Mouse (Mus musculus) MEL (cell line): ENCODE measurements around the gene Slc25a38.

ENCODE experiments used
- CTCF ChIP-seq, 3 experiments: IDR thresholded peaks in 2 of 3; conservative IDR thresholded peaks in 1 of 3; 2 replicates each; pipeline ENCODE4 v1.5.1; 2011 to 2012; ENCODE audit warnings: low read length in 3 of 3, low read depth in 2 of 3, mild to moderate bottlenecking in 2 of 3, improper control_type of control experiment in 1 of 3, inconsistent platforms in 1 of 3, mixed read lengths in 1 of 3, moderate library complexity in 1 of 3; ENCODE audit not compliant: control insufficient read depth in 1 of 3, insufficient read depth in 1 of 3, poor library complexity in 1 of 3, severe bottlenecking in 1 of 3
- E2F4 ChIP-seq: IDR thresholded peaks from 2 replicates; pipeline ENCODE4 v1.6.1; 2011; ENCODE audit warnings: low read depth, low read length, improper control_type of control experiment, borderline replicate concordance
- EP300 ChIP-seq, 2 experiments: IDR thresholded peaks; 2 replicates each; pipeline ENCODE4 v1.6.1; 2011; ENCODE audit warnings: improper control_type of control experiment in 2 of 2, low read length in 2 of 2, low read depth in 1 of 2, mild to moderate bottlenecking in 1 of 2
- MEF2A ChIP-seq: IDR thresholded peaks from 2 replicates; pipeline ENCODE4 v1.6.1; 2014; ENCODE audit warnings: low read depth, mild to moderate bottlenecking, inconsistent platforms, low read length, improper control_type of control experiment; ENCODE audit not compliant: poor library complexity, insufficient replicate concordance, severe bottlenecking; ENCODE audit errors: extremely low read depth
- POLR2A ChIP-seq, 2 experiments: IDR thresholded peaks; 2 replicates each; pipeline ENCODE4 v1.6.1; 2011 to 2012; ENCODE audit warnings: low read length in 2 of 2, mild to moderate bottlenecking in 2 of 2, control low read depth in 1 of 2, improper control_type of control experiment in 1 of 2, low read depth in 1 of 2, moderate library complexity in 1 of 2; ENCODE audit not compliant: control insufficient read depth in 1 of 2, insufficient read depth in 1 of 2, poor library complexity in 1 of 2
- POLR2AphosphoS5 ChIP-seq: IDR thresholded peaks from 2 replicates; pipeline ENCODE4 v1.6.1; 2012; ENCODE audit warnings: low read depth, borderline replicate concordance, mild to moderate bottlenecking, inconsistent platforms, low read length, moderate library complexity, mixed read lengths
- USF1 ChIP-seq: IDR thresholded peaks from 2 replicates; pipeline ENCODE4 v1.6.1; 2014; ENCODE audit warnings: low read depth, mild to moderate bottlenecking, inconsistent platforms, low read length, improper control_type of control experiment, moderate library complexity
- USF2 ChIP-seq, 2 experiments: IDR thresholded peaks; 2 replicates each; pipeline ENCODE4 v1.6.1; 2011 to 2012; ENCODE audit warnings: improper control_type of control experiment in 2 of 2, low read length in 2 of 2, borderline replicate concordance in 1 of 2, inconsistent platforms in 1 of 2, low read depth in 1 of 2, mild to moderate bottlenecking in 1 of 2; ENCODE audit not compliant: insufficient read depth in 1 of 2

GRCm38 (mm10) chr9:120171295-120171694, 61.1 kb downstream of the Slc25a38 start:
- no peak for TF ChIP-seq POLR2A (IDR thresholded peaks at IDR 0.05; ENCODE audit: control insufficient read depth in 1 of 2, insufficient read depth in 1 of 2, low read depth in 1 of 2, low read length in 2 of 2, poor library complexity in 1 of 2)
- TF ChIP-seq POLR2AphosphoS5, result no peak
- TF ChIP-seq CTCF (IDR thresholded peaks at IDR 0.05 in 2 of 3, conservative IDR thresholded peaks at IDR 0.05 in 1 of 3; ENCODE audit: control insufficient read depth in 1 of 3, insufficient read depth in 1 of 3, low read depth in 2 of 3, low read length in 3 of 3, poor library complexity in 1 of 3, severe bottlenecking in 1 of 3), result peak; percentile 56 to 85 (median 76)
- no peak for TF ChIP-seq USF2 (IDR thresholded peaks at IDR 0.05; ENCODE audit: borderline replicate concordance in 1 of 2, insufficient read depth in 1 of 2, low read depth in 1 of 2, low read length in 2 of 2)
- TF ChIP-seq EP300 (IDR thresholded peaks at IDR 0.05; ENCODE audit: low read depth in 1 of 2, low read length in 2 of 2), result no peak
- TF ChIP-seq MEF2A, result no peak
- TF ChIP-seq E2F4, result no peak
- TF ChIP-seq USF1, result no peak
